In the genomic region with DNA sequence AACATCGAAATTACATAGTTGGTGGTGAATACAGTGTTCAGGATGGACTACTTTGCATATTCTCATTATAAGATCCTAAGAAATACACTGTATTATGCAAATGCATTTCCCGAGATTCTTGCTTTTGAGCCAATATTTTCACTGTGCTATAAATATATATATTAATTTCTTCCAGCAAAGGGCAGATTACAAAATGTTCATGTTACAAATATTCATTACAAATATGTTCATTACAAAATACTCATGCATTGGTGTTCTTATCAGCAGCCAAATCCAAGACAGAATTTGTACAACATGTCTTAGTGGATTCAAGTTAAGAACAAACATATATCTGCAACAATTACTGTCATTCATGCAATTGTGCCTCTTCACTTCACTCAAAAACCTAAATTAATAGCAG, we compare ENCODE assay signal across 31 mouse cellular contexts.
"Had no signal": no experiment of that assay in that cellular context is flagged by ENCODE, and none has a peak within 500 bp of the region (broad histone marks: within the 10 kb centered on the region; RNA-seq: fewer than 3 reads in every experiment).

No protein-coding gene starts in this region.

- H3K4me1 ChIP-seq: limb, embryonic 10.5 days; limb, embryonic 12.5 days; limb, embryonic 15.5 days; liver, embryonic 12.5 days; liver, embryonic 13.5 days; liver, embryonic 15.5 days; lung, embryonic 15.5 days; megakaryocyte, embryonic 14.5 days; midbrain, embryonic 10.5 days; midbrain, embryonic 12.5 days; midbrain, embryonic 13.5 days; midbrain, embryonic 15.5 days; neural tube, embryonic 12.5 days had no signal

- H3K9me3 ChIP-seq: limb, embryonic 10.5 days; limb, embryonic 12.5 days; limb, embryonic 13.5 days; limb, embryonic 15.5 days; liver, embryonic 12.5 days; liver, embryonic 13.5 days; liver, embryonic 15.5 days; lung, embryonic 15.5 days; megakaryocyte, embryonic 14.5 days; midbrain, embryonic 10.5 days; midbrain, embryonic 12.5 days; midbrain, embryonic 13.5 days; midbrain, embryonic 15.5 days; neural tube, embryonic 12.5 days had no signal

- ATAC-seq: liver, embryonic 12.5 days; liver, postnatal 0 days; midbrain, embryonic 13.5 days; midbrain, embryonic 15.5 days; midbrain, embryonic 16.5 days had no signal

- H3K4me2 ChIP-seq: limb, embryonic 12.5 days; limb, embryonic 13.5 days; limb, embryonic 15.5 days; liver, embryonic 11.5 days; liver, embryonic 12.5 days; liver, embryonic 13.5 days; liver, embryonic 15.5 days; lung, embryonic 14.5 days; lung, embryonic 15.5 days; midbrain, embryonic 11.5 days; midbrain, embryonic 12.5 days; midbrain, embryonic 13.5 days; midbrain, embryonic 15.5 days; neural tube, embryonic 12.5 days had no signal

- H3K9ac ChIP-seq: limb, embryonic 12.5 days; limb, embryonic 13.5 days; limb, embryonic 15.5 days; liver, embryonic 12.5 days; liver, embryonic 13.5 days; liver, embryonic 14.5 days; liver, embryonic 15.5 days; liver, postnatal 0 days; lung, embryonic 14.5 days; lung, embryonic 15.5 days; midbrain, embryonic 12.5 days; midbrain, embryonic 13.5 days; midbrain, embryonic 15.5 days; neural tube, embryonic 12.5 days had no signal

- H3K4me3 ChIP-seq: left cerebral cortex, adult 2 months; limb, embryonic 10.5 days; limb, embryonic 12.5 days; limb, embryonic 13.5 days; limb, embryonic 15.5 days; liver, embryonic 12.5 days; liver, embryonic 13.5 days; liver, embryonic 15.5 days; lung, embryonic 15.5 days; megakaryocyte, embryonic 14.5 days; midbrain, embryonic 10.5 days; midbrain, embryonic 12.5 days; midbrain, embryonic 13.5 days; midbrain, embryonic 15.5 days; myocyte; neural tube, embryonic 12.5 days had no signal

- H3K36me3 ChIP-seq: limb, embryonic 10.5 days; limb, embryonic 12.5 days; limb, embryonic 13.5 days; limb, embryonic 15.5 days; liver, embryonic 12.5 days; liver, embryonic 13.5 days; liver, embryonic 15.5 days; lung, embryonic 15.5 days; midbrain, embryonic 10.5 days; midbrain, embryonic 12.5 days; midbrain, embryonic 13.5 days; midbrain, embryonic 15.5 days; neural tube, embryonic 12.5 days had no signal

- H3K27ac ChIP-seq: left cerebral cortex, adult 2 months; limb, embryonic 10.5 days; limb, embryonic 12.5 days; limb, embryonic 13.5 days; limb, embryonic 15.5 days; liver, embryonic 12.5 days; liver, embryonic 13.5 days; liver, embryonic 14.5 days; liver, embryonic 15.5 days; lung, embryonic 15.5 days; macrophage; midbrain, embryonic 10.5 days; midbrain, embryonic 12.5 days; midbrain, embryonic 13.5 days; midbrain, embryonic 15.5 days; neural tube, embryonic 12.5 days had no signal

- H3K27me3 ChIP-seq: limb, embryonic 12.5 days; limb, embryonic 13.5 days; limb, embryonic 15.5 days; liver, embryonic 12.5 days; liver, embryonic 13.5 days; liver, embryonic 15.5 days; lung, embryonic 15.5 days; megakaryocyte, embryonic 14.5 days; midbrain, embryonic 12.5 days; midbrain, embryonic 13.5 days; midbrain, embryonic 15.5 days; neural tube, embryonic 12.5 days had no signal

- DNase-seq: left cerebral cortex, postnatal 4 days; liver; liver, embryonic 13.5 days; liver, postnatal 0 days; lung, adult 18-20 months; lung, adult 2 months; lung, embryonic 14.5 days; lung, postnatal 10 days; lung, postnatal 36 days; lung, postnatal 4 days; midbrain, embryonic 14.5 days had no signal
